Mouse (Mus musculus) bone marrow, adult 2 months (tissue): Measurements from ENCODE around the gene Fahd1.

ENCODE experiments used
- CTCF ChIP-seq: fragments of 200-500 bp; IDR thresholded peaks from 2 replicates; pipeline ENCODE4 v1.5.1; 2011; ENCODE audit warnings: low read length, control low read depth; ENCODE audit not compliant: control insufficient read depth, insufficient read depth
- POLR2A ChIP-seq: fragments of 200-500 bp; IDR thresholded peaks from 2 replicates; pipeline ENCODE4 v1.6.1; 2011; ENCODE audit warnings: low read depth, mild to moderate bottlenecking, control low read depth, low read length, borderline replicate concordance; ENCODE audit not compliant: control insufficient read depth

- TF ChIP-seq POLR2A: no peak
- TF ChIP-seq CTCF: no peak
These were observed 2.8 kb downstream of the Fahd1 start for GRCm38 (mm10) chr17:24847386-24847785.
